Mouse (Mus musculus) midbrain, embryonic 12.5 days (tissue): ENCODE measurements around the gene Pabpn1. TPM values are rescaled to one million over a fixed set of nuclear protein-coding genes. Genes with fewer than 3 reads are reported as not detected.

Experiments
- ATAC-seq: fragments of 200-750 bp; cut with Nextera tagmentation; 2 replicates; pipeline ENCODE4 v1.8.0; 2017; ENCODE audit warnings: low read depth, moderate TSS enrichment, moderate library complexity; ENCODE audit not compliant: low FRiP score
- H3K27ac ChIP-seq: fragments of 300-500 bp; sonication (generic); replicated peaks from 2 replicates; pipeline ENCODE4 v1.5.1; 2016; ENCODE audit warnings: mild to moderate bottlenecking
- H3K27me3 ChIP-seq: fragments of 300-500 bp; sonication (generic); 2 replicates; pipeline ENCODE4 v1.6.1; 2016; ENCODE audit warnings: mild to moderate bottlenecking
- H3K36me3 ChIP-seq: fragments of 300-500 bp; sonication (generic); 2 replicates; pipeline ENCODE4 v1.6.1; 2016
- H3K4me1 ChIP-seq: fragments of 300-500 bp; sonication (generic); 2 replicates; pipeline ENCODE4 v1.6.1; 2016
- H3K4me2 ChIP-seq: fragments of 300-500 bp; sonication (generic); replicated peaks from 2 replicates; pipeline ENCODE4 v1.6.1; 2016; ENCODE audit warnings: mild to moderate bottlenecking, moderate library complexity
- H3K4me3 ChIP-seq: fragments of 300-500 bp; sonication (generic); 2 replicates; pipeline ENCODE4 v1.5.1; 2016; ENCODE audit warnings: mild to moderate bottlenecking
- H3K9ac ChIP-seq: fragments of 300-500 bp; sonication (generic); replicated peaks from 2 replicates; pipeline ENCODE4 v1.6.1; 2016; ENCODE audit warnings: mild to moderate bottlenecking, moderate library complexity
- H3K9me3 ChIP-seq: fragments of 300-500 bp; sonication (generic); 2 replicates; pipeline ENCODE4 v1.6.1; 2016; ENCODE audit warnings: mild to moderate bottlenecking
- WGBS: fragments of 180-500 bp; shearing (Covaris S2); methylation state at CpG from one replicate; pipeline ENCODE4 v1.1.7; 2016; 5-methylcytosine and 5-hydroxymethylcytosine counted together
- polyA plus RNA-seq: library from polyadenylated mRNA; unstranded; fragments of >200 nt; fragmentation: Nextera tagmentation; extraction: Ambion mirVana; gene quantifications from 2 replicates; pipeline ENCODE4 v1.2.1, GENCODE M21; 2016

The Pabpn1 gene
- polyA plus RNA-seq, 1 experiment from 2014 or later = 199 TPM

GRCm38 (mm10) chr14:54897445-54897844, 5.1 kb downstream of the Pabpn1 start:
- no peak overlapping the region for H3K4me3 ChIP-seq
- H3K27me3 ChIP-seq = no peaks in the 10 kb centered on the region
- H3K4me1 ChIP-seq = peaks cover 22% of the 10 kb centered on the region
- peak overlapping the region; percentile 8; the same call in 1 of the 2 replicates for H3K9ac ChIP-seq
- H3K9me3 ChIP-seq = no peaks in the 10 kb centered on the region
- H3K27ac ChIP-seq = 0 out of 2 replicates have a peak overlapping the region, but pooled peaks have one; percentile 1
- peaks cover 30% of the 10 kb centered on the region for H3K36me3 ChIP-seq
- WGBS = 69% methylated on average over 2 of the region's 2 CpGs
- no peak for ATAC-seq
- no peak overlapping the region for H3K4me2 ChIP-seq

- H3K4me2 ChIP-seq = no peak overlapping the region
- H3K9ac ChIP-seq = no peak overlapping the region
- H3K4me3 ChIP-seq = no peak overlapping the region
- H3K36me3 ChIP-seq = peaks cover 35% of the 10 kb centered on the region
- WGBS = 0% methylated on average over 3 of the region's 3 CpGs
- ATAC-seq = peak; percentile 36; the same call in 1 of the 2 replicates
- no peaks in the 10 kb centered on the region for H3K27me3 ChIP-seq
- no peaks in the 10 kb centered on the region for H3K9me3 ChIP-seq
- H3K4me1 ChIP-seq = peaks cover 16% of the 10 kb centered on the region
- peak overlapping the region; percentile 58; the same call in 1 of the 2 replicates for H3K27ac ChIP-seq
Measured at GRCm38 (mm10) chr14:54900383-54900782, 8.1 kb downstream of the Pabpn1 start.

GRCm38 (mm10) chr14:54903641-54904040, 11.3 kb downstream of the Pabpn1 start:
- Histone ChIP-seq H3K4me2 (no peak overlapping the region), H3K9me3 (no peaks in the 10 kb centered on the region), H3K4me1 (no peaks in the 10 kb centered on the region), H3K4me3 (no peak overlapping the region), H3K27ac (no peak overlapping the region), H3K36me3 (peaks cover 33% of the 10 kb centered on the region), H3K9ac (no peak overlapping the region), H3K27me3 (no peaks in the 10 kb centered on the region)
- 93% methylated on average over 4 of the region's 4 CpGs for WGBS
- ATAC-seq = no peak

- no peak overlapping the region for H3K9ac ChIP-seq
- H3K4me1 ChIP-seq = peaks cover 20% of the 10 kb centered on the region
- H3K27ac ChIP-seq = no peak overlapping the region
- H3K4me2 ChIP-seq = no peak overlapping the region
- WGBS = 94% methylated on average over 7 of the region's 7 CpGs
- peaks cover 55% of the 10 kb centered on the region for H3K36me3 ChIP-seq
- ATAC-seq = no peak
- H3K9me3 ChIP-seq = no peaks in the 10 kb centered on the region
- H3K4me3 ChIP-seq = no peak overlapping the region
- no peaks in the 10 kb centered on the region for H3K27me3 ChIP-seq
Measured at GRCm38 (mm10) chr14:54908682-54909081, 16.4 kb downstream of the Pabpn1 start.

- Histone ChIP-seq H3K4me3 (peak overlapping the region; percentile 97), H3K36me3 (peaks cover 51% of the 10 kb centered on the region), H3K4me1 (peaks cover 20% of the 10 kb centered on the region), H3K27me3 (no peaks in the 10 kb centered on the region), H3K4me2 (peak overlapping the region; percentile 99), H3K9ac (peak overlapping the region; percentile 98), H3K9me3 (no peaks in the 10 kb centered on the region), H3K27ac (peak overlapping the region; percentile 86)
- ATAC-seq = peak; percentile 75
- WGBS = 2% methylated on average over 62 of the region's 69 CpGs
Measured at GRCm38 (mm10) chr14:54912109-54912850, 20.0 kb downstream of the Pabpn1 start.

- Histone ChIP-seq H3K36me3 (peaks cover 49% of the 10 kb centered on the region), H3K4me2 (peak within 1 kb of the TSS; percentile 99), H3K27me3 (no peaks in the 10 kb centered on the region), H3K4me1 (peaks cover 20% of the 10 kb centered on the region), H3K4me3 (peak within 1 kb of the TSS; percentile 97), H3K27ac (peak within 1 kb of the TSS; percentile 86), H3K9ac (peak within 1 kb of the TSS; percentile 98), H3K9me3 (no peaks in the 10 kb centered on the region)
- WGBS = 0% methylated on average over 28 of the region's 28 CpGs
- ATAC-seq = peak; percentile 96
Measured at GRCm38 (mm10) chr14:54912886-54913285, 20.6 kb downstream of the Pabpn1 start, which contains the start of gene Slc22a17. Gene Slc22a17 (minus strand): TSS chr14:54913132.

- ATAC-seq = peak; percentile 16; the same call in 1 of the 2 replicates
- H3K4me2 ChIP-seq = peak overlapping the region; percentile 99
- H3K9me3 ChIP-seq = no peaks in the 10 kb centered on the region
- peaks cover 20% of the 10 kb centered on the region for H3K4me1 ChIP-seq
- no peaks in the 10 kb centered on the region for H3K27me3 ChIP-seq
- peak overlapping the region; percentile 86 for H3K27ac ChIP-seq
- peak overlapping the region; percentile 98; the same call in 1 of the 2 replicates for H3K9ac ChIP-seq
- WGBS = 22% methylated on average over 10 of the region's 10 CpGs
- H3K36me3 ChIP-seq = peaks cover 47% of the 10 kb centered on the region
- peak overlapping the region; percentile 97 for H3K4me3 ChIP-seq
Measured at GRCm38 (mm10) chr14:54913343-54913742, 21.0 kb downstream of the Pabpn1 start.

- ATAC-seq = no peak
- WGBS = 95% methylated on average over 16 of the region's 16 CpGs
- H3K36me3 ChIP-seq = peaks cover 62% of the 10 kb centered on the region
Measured at GRCm38 (mm10) chr14:54920076-54920685, 27.9 kb downstream of the Pabpn1 start.

GRCm38 (mm10) chr14:54924641-54925348, 32.5 kb downstream of the Pabpn1 start:
- Histone ChIP-seq H3K36me3 (peaks cover 26% of the 10 kb centered on the region), H3K9ac (peak overlapping the region; percentile 78), H3K27me3 (peaks cover 4% of the 10 kb centered on the region; the same call in 1 of the 2 replicates), H3K4me3 (peak overlapping the region; percentile 53), H3K9me3 (peaks cover 19% of the 10 kb centered on the region), H3K27ac (peak overlapping the region; percentile 98), H3K4me1 (peaks cover 38% of the 10 kb centered on the region), H3K4me2 (peak overlapping the region; percentile 89)
- peak; percentile 63 for ATAC-seq
- WGBS = 6% methylated on average over 7 of the region's 7 CpGs

More at GRCm38 (mm10) chr14:54920076-54920685, 27.9 kb downstream of the Pabpn1 start:
- Histone ChIP-seq H3K4me1 (peaks cover 16% of the 10 kb centered on the region), H3K27me3 (no peaks in the 10 kb centered on the region), H3K9ac (no peak overlapping the region), H3K4me3 (no peak overlapping the region), H3K27ac (no peak overlapping the region), H3K9me3 (peaks cover 19% of the 10 kb centered on the region), H3K4me2 (no peak overlapping the region)

GRCm38 (mm10) chr14:54925349-54926342, 33.3 kb downstream of the Pabpn1 start, which contains the start of gene Efs:
Gene Efs (minus strand): TSS chr14:54926126.
- H3K27me3 ChIP-seq = peaks cover 11% of the 10 kb centered on the region; the same call in 1 of the 2 replicates
- H3K36me3 ChIP-seq = peaks cover 18% of the 10 kb centered on the region
- ATAC-seq = peak; percentile 59
- 2% methylated on average over 55 of the region's 57 CpGs for WGBS
- peaks cover 41% of the 10 kb centered on the region for H3K4me1 ChIP-seq
- H3K4me3 ChIP-seq = peak within 1 kb of the TSS; percentile 53
- H3K4me2 ChIP-seq = peak within 1 kb of the TSS; percentile 89
- H3K9ac ChIP-seq = peak within 1 kb of the TSS; percentile 78
- H3K27ac ChIP-seq = peak within 1 kb of the TSS; percentile 98
- peaks cover 18% of the 10 kb centered on the region for H3K9me3 ChIP-seq
